Mouse (Mus musculus): Measurements from ENCODE around the gene Adam17. TPM values are rescaled to one million over a fixed set of nuclear protein-coding genes. Genes with fewer than 3 reads are reported as not detected.
"Not testable (repeated sequence)": the region's sequence is repeated elsewhere in the genome, so short reads cannot be mapped to it uniquely, and the experiment has no call there.

The Adam17 gene
- polyA plus RNA-seq, 1 experiment from 2014 or later = 35.6 TPM

GRCm38 (mm10) chr12:21402771-21403170, 29.3 kb upstream of the Adam17 start:
- Histone ChIP-seq H3K36me3 (ENCODE audit: control insufficient read depth, insufficient read depth, low read length) (peaks cover 10% of the 10 kb centered on the region; the same call in 1 of the 2 replicates), H3K4me1 (replicated peaks; ENCODE audit: control insufficient read depth, insufficient read depth, low read length) (no peaks in the 10 kb centered on the region), H3K9me3 (ENCODE audit: control insufficient read depth, low read length) (no peaks in the 10 kb centered on the region), H3K4me3 (ENCODE audit: low read depth, low read length) (no peak overlapping the region), H3K9ac (ENCODE audit: low read depth, low read length) (no peak overlapping the region), H3K27ac (ENCODE audit: low read depth, low read length) (no peak overlapping the region), H3K27me3 (replicated peaks; ENCODE audit: control insufficient read depth, insufficient read depth, low read length) (no peaks in the 10 kb centered on the region), H3K4me2 (no peak overlapping the region)
- DNase-seq (ENCODE audit: low spot score) (no peak), ATAC-seq (replicated peaks; ENCODE audit: low FRiP score) (no peak)
- WGBS = 94% methylated on average over 5 of the region's 5 CpGs

DNA sequence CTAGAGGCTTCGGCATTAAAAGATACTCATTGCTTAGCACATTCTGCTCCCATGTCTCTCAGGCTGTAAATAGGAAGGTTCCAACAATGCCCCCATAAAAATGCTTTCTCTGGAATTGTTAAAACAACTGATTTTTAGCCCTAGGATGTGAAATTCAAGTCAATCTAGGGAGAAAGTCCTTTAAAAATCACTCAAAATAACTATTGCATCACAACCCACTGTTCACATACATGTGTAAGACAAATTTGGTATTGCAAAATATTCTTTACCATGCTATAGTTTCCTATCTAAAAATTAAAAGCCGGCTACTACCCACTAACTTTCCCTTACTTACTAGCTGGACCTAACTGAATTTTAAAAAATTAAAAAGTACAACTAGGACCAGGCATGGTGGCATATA, 12.8 kb upstream of the Adam17 start:
- Histone ChIP-seq H3K27me3 (replicated peaks; ENCODE audit: control insufficient read depth, insufficient read depth, low read length) (no peaks in the 10 kb centered on the region), H3K27ac (ENCODE audit: low read depth, low read length) (no peak overlapping the region), H3K9ac (ENCODE audit: low read depth, low read length) (no peak overlapping the region), H3K4me2 (no peak overlapping the region), H3K9me3 (ENCODE audit: control insufficient read depth, low read length) (no peaks in the 10 kb centered on the region), H3K4me1 (replicated peaks; ENCODE audit: control insufficient read depth, insufficient read depth, low read length) (no peaks in the 10 kb centered on the region), H3K4me3 (ENCODE audit: low read depth, low read length) (no peak overlapping the region), H3K36me3 (ENCODE audit: control insufficient read depth, insufficient read depth, low read length) (peaks cover 14% of the 10 kb centered on the region)
- ATAC-seq (replicated peaks; ENCODE audit: low FRiP score) (no peak), DNase-seq (ENCODE audit: low spot score) (no peak)
- 87% methylated on average over 2 of the region's 2 CpGs for WGBS

GRCm38 (mm10) chr12:21378765-21379346, 5.4 kb upstream of the Adam17 start:
- H3K36me3 ChIP-seq (ENCODE audit: control insufficient read depth, insufficient read depth, low read length); DNase-seq (ENCODE audit: low spot score); H3K4me3 ChIP-seq (ENCODE audit: low read depth, low read length); H3K27me3 ChIP-seq (replicated peaks; ENCODE audit: control insufficient read depth, insufficient read depth, low read length); H3K9me3 ChIP-seq (ENCODE audit: control insufficient read depth, low read length): not testable (repeated sequence)
- H3K27ac ChIP-seq (ENCODE audit: low read depth, low read length) = peak overlapping the region; percentile 83
- H3K4me2 ChIP-seq = peak overlapping the region; percentile 33
- peaks cover 30% of the 10 kb centered on the region for H3K4me1 ChIP-seq (replicated peaks; ENCODE audit: control insufficient read depth, insufficient read depth, low read length)
- peak; percentile 74 for ATAC-seq (replicated peaks; ENCODE audit: low FRiP score)
- peak overlapping the region; percentile 10; the same call in 1 of the 2 replicates for H3K9ac ChIP-seq (ENCODE audit: low read depth, low read length)
- 28% methylated on average over 6 of the region's 6 CpGs for WGBS

GRCm38 (mm10) chr12:21375376-21376157, 2.1 kb upstream of the Adam17 start:
- Histone ChIP-seq H3K27me3 (replicated peaks; ENCODE audit: control insufficient read depth, insufficient read depth, low read length) (no peaks in the 10 kb centered on the region), H3K4me1 (replicated peaks; ENCODE audit: control insufficient read depth, insufficient read depth, low read length) (peaks cover 34% of the 10 kb centered on the region), H3K36me3 (ENCODE audit: control insufficient read depth, insufficient read depth, low read length) (no peaks in the 10 kb centered on the region), H3K27ac (ENCODE audit: low read depth, low read length) (peak overlapping the region; percentile 48; the same call in 1 of the 2 replicates), H3K4me2 (no peak overlapping the region), H3K4me3 (ENCODE audit: low read depth, low read length) (no peak overlapping the region), H3K9me3 (ENCODE audit: control insufficient read depth, low read length) (no peaks in the 10 kb centered on the region), H3K9ac (ENCODE audit: low read depth, low read length) (no peak overlapping the region)
- 39% methylated on average over 3 of the region's 3 CpGs for WGBS
- DNase-seq (ENCODE audit: low spot score) (no peak), ATAC-seq (replicated peaks; ENCODE audit: low FRiP score) (no peak)

DNA sequence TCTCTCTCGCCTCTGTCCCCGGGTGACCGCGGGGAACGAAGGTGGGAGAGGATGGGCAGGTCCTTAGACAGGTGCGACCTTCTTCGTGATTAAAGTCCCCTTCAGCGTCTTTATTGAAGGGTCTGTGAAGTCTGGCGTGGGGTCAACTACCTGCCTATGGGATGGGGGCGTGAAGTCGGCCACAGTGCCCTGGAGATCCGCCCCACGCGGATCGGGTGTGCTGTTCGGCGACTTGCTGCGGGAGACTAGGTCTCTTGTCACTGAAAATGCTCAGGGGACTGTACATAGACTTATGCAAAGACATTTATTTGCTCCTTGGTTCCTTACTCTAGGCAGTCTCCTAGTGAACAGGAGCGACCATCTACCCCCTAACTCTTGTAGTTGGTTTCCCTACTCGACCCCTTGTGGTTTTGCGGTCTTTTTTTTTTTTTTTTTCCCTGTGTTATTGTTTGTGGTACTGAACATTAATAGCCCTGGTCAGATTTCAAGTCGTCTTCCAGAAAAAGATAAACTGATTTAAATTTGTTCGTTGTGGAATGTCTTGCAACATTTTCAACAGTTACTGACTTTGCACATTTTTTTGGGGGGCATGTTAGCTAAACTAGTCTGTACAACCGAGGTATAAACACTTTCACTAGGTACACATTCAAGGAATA, 516 bp upstream of the Adam17 start:
- H3K4me3 ChIP-seq (ENCODE audit: low read depth, low read length) = peak overlapping the region; percentile 76
- no peaks in the 10 kb centered on the region for H3K9me3 ChIP-seq (ENCODE audit: control insufficient read depth, low read length)
- H3K27me3 ChIP-seq (replicated peaks; ENCODE audit: control insufficient read depth, insufficient read depth, low read length) = no peaks in the 10 kb centered on the region
- no peak for DNase-seq (ENCODE audit: low spot score)
- WGBS = 3% methylated on average over 24 of the region's 24 CpGs
- H3K4me2 ChIP-seq = peak overlapping the region; percentile 89
- peak overlapping the region; percentile 89 for H3K9ac ChIP-seq (ENCODE audit: low read depth, low read length)
- peak; percentile 39 for ATAC-seq (replicated peaks; ENCODE audit: low FRiP score)
- H3K27ac ChIP-seq (ENCODE audit: low read depth, low read length) = peak overlapping the region; percentile 95
- peaks cover 28% of the 10 kb centered on the region for H3K4me1 ChIP-seq (replicated peaks; ENCODE audit: control insufficient read depth, insufficient read depth, low read length)
- H3K36me3 ChIP-seq (ENCODE audit: control insufficient read depth, insufficient read depth, low read length) = no peaks in the 10 kb centered on the region

- 90% methylated on average over 1 of the region's 1 CpGs for WGBS
- no peak overlapping the region for H3K4me2 ChIP-seq
- H3K27ac ChIP-seq (ENCODE audit: low read depth, low read length) = no peak overlapping the region
- no peaks in the 10 kb centered on the region for H3K9me3 ChIP-seq (ENCODE audit: control insufficient read depth, low read length)
- H3K36me3 ChIP-seq (ENCODE audit: control insufficient read depth, insufficient read depth, low read length) = no peaks in the 10 kb centered on the region
- no peak for ATAC-seq (replicated peaks; ENCODE audit: low FRiP score)
- H3K4me1 ChIP-seq (replicated peaks; ENCODE audit: control insufficient read depth, insufficient read depth, low read length) = peaks cover 8% of the 10 kb centered on the region; the same call in 1 of the 2 replicates
- no peak overlapping the region for H3K4me3 ChIP-seq (ENCODE audit: low read depth, low read length)
- H3K9ac ChIP-seq (ENCODE audit: low read depth, low read length) = no peak overlapping the region
- DNase-seq (ENCODE audit: low spot score) = no peak
- H3K27me3 ChIP-seq (replicated peaks; ENCODE audit: control insufficient read depth, insufficient read depth, low read length) = no peaks in the 10 kb centered on the region
These were observed 3.3 kb downstream of the Adam17 start for GRCm38 (mm10) chr12:21370035-21370611.

- no peak for ATAC-seq (replicated peaks; ENCODE audit: low FRiP score)
- 72% methylated on average over 5 of the region's 5 CpGs for WGBS
These were observed 4.4 kb downstream of the Adam17 start for GRCm38 (mm10) chr12:21369087-21369410.

DNA sequence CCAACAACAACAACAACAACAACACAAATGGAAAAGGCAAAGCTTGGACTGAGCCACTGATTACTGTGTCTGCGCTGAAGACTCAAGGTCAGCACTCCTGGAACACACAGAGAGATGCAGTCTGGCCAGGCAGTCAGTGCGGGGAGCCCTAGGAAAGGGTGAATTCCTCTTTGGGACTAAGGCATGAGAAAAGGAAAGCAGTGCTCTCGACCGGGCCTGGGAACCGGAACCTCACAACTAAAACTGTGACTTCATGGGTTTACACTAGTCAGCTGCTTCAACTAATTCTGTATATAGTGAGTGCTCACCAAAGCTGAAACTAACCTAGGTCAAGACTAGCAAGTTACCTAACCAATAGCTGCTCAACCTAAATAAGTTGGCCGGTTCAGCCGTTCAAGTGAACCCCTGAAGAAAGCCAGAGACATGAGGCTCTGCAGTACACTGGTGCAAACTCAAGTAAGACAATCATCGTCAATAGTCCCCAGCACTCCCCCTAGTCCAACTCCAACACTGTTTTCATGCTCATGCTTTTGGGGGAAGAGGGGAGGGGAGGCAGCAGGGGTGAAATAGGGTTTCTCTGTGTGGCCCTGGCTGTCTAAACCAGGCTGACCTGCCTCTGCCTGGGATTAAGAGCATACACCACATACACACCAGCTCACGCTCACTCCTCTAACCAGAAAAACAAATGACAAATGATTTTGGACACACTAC, 4.9 kb downstream of the Adam17 start:
- no peak overlapping the region for H3K4me2 ChIP-seq
- H3K4me1 ChIP-seq (replicated peaks; ENCODE audit: control insufficient read depth, insufficient read depth, low read length) = peaks cover 7% of the 10 kb centered on the region; the same call in 1 of the 2 replicates
- WGBS = 88% methylated on average over 9 of the region's 9 CpGs
- H3K9me3 ChIP-seq (ENCODE audit: control insufficient read depth, low read length) = no peaks in the 10 kb centered on the region
- H3K4me3 ChIP-seq (ENCODE audit: low read depth, low read length) = no peak overlapping the region
- no peak overlapping the region for H3K9ac ChIP-seq (ENCODE audit: low read depth, low read length)
- ATAC-seq (replicated peaks; ENCODE audit: low FRiP score) (no peak), DNase-seq (ENCODE audit: low spot score) (no peak)
- peaks cover 4% of the 10 kb centered on the region; the same call in 1 of the 2 replicates for H3K36me3 ChIP-seq (ENCODE audit: control insufficient read depth, insufficient read depth, low read length)
- H3K27me3 ChIP-seq (replicated peaks; ENCODE audit: control insufficient read depth, insufficient read depth, low read length) = no peaks in the 10 kb centered on the region
- H3K27ac ChIP-seq (ENCODE audit: low read depth, low read length) = no peak overlapping the region

More at GRCm38 (mm10) chr12:21369087-21369410, 4.4 kb downstream of the Adam17 start:
- H3K4me1 ChIP-seq (replicated peaks; ENCODE audit: control insufficient read depth, insufficient read depth, low read length) = peaks cover 7% of the 10 kb centered on the region; the same call in 1 of the 2 replicates
- no peak overlapping the region for H3K27ac ChIP-seq (ENCODE audit: low read depth, low read length)
- H3K27me3 ChIP-seq (replicated peaks; ENCODE audit: control insufficient read depth, insufficient read depth, low read length) = no peaks in the 10 kb centered on the region
- no peak overlapping the region for H3K9ac ChIP-seq (ENCODE audit: low read depth, low read length)
- DNase-seq (ENCODE audit: low spot score) = no peak
- H3K4me2 ChIP-seq = no peak overlapping the region
- no peak overlapping the region for H3K4me3 ChIP-seq (ENCODE audit: low read depth, low read length)
- H3K36me3 ChIP-seq (ENCODE audit: control insufficient read depth, insufficient read depth, low read length) = 0 out of 2 replicates have a peak, but pooled peaks cover 2% of the 10 kb centered on the region
- H3K9me3 ChIP-seq (ENCODE audit: control insufficient read depth, low read length) = no peaks in the 10 kb centered on the region
